Mouse (Mus musculus) megakaryocyte-erythroid progenitor cell, adult 5-6 weeks (primary cell): ENCODE measurements around the gene Kat8. TPM values are rescaled to one million over a fixed set of nuclear protein-coding genes. Genes with fewer than 3 reads are reported as not detected.

ENCODE experiments used
- ATAC-seq: replicated peaks from 2 replicates; pipeline ENCODE4 v1.8.0; 2016; ENCODE audit warnings: mild to moderate bottlenecking, inconsistent platforms; ENCODE audit not compliant: severe bottlenecking, poor library complexity, low FRiP score, low TSS enrichment
- total RNA-seq, 2 experiments: library from RNA; stranded (forward) in 1 of 2; stranded (reverse) in 1 of 2; fragments of 200-1000, 215-1000 nt in 1 of 2; fragments of >200 nt in 1 of 2; fragmentation: Nextera tagmentation in 1 of 2; gene quantifications; 2 replicates each; pipeline ENCODE4 v1.2.3; 2014 to 2017

Kat8 gene
- total RNA-seq, 2 experiments from 2014 or later: 27.0 to 37.9 TPM

DNA sequence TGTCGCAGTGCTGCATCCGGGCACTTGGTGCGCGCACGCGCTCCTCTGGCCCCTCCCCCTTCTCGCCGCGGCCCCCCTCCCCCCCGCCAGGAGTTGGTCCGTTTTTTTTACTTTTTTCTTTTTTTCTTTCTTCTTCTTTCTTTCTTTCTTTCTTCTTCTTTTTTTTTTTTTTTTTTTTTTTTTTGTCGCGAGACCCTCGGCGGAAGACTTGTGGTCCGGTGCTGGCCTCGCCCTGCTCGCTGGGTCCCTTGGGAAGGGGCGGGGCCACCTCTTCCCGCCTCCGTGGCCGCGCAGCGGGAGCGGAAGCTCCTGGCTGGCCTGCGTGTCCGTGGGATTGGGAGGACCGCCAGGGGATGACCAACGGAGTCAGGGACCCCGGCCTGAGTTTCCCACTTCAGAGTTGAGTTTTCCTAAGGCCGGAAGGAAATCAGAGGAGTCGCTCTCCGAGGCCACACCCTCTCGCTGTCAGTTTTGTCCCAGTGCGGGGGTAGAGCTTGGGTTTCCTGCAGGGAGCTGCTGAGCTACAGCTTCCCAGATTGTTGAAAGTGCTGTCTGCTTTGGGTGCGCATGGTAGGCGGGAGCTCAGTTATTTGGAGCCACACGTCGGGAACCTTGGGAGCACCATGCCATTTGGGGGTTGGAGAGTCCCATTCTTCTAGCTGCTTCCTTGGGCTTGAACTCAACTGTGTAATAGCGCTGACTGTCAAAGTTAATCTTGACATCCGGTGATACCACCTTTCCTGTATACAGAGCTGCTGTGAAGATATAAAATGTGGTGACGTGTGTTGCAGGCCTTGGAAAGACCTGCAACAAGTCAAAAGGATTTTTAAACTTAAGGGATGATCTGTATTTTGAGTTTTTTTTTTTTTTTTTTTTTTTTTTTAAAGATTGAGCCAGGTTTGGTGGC is 55.9 kb downstream of the Kat8 start:
- peak; percentile 35 for ATAC-seq

DNA sequence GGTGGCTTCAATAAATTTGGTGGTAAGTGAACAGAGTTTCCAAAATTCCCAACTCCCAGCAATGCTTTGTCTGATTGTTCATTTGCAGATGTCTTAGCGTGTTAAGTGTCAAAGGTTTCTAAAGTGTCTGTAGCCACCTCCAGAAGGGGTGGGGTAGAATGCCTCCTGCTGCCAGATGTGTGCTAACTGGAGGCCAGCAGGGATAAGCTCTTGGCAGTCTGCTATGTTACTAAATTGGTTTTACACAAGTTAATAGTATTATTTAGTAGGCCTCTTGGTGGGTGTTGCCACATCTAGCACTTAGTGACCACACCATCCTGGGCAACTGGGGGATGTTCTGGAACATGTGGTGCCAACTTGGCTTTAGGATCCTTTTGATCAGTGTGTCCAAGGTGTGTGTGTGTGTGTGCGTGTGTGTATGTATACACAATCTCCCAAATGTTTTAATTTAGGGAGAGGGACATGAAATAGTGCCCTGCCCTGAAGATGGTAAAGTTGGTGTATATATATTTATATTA is 62.2 kb downstream of the Kat8 start:
- ATAC-seq: no peak

Other genes with a start within 250 kb of the Kat8 start
- 84.1 and 94.3 TPM in 2 replicates for gene Bcl7c, start 203.6 kb upstream of the Kat8 start, total RNA-seq (2014; fragmentation: Nextera tagmentation)
- 51.3 and 61.0 TPM in 2 replicates for gene Bcl7c, start 203.6 kb upstream of the Kat8 start, total RNA-seq (2017)
- gene Ctf1, start 199.8 kb upstream of the Kat8 start, total RNA-seq (2014; fragmentation: Nextera tagmentation): 4.2 and 5.5 TPM in 2 replicates
- gene Ctf1, start 199.8 kb upstream of the Kat8 start, total RNA-seq (2017): 1.9 and 3.0 TPM in 2 replicates
- not detected in 2 replicates for gene Ctf2, start 180.3 kb upstream of the Kat8 start, total RNA-seq (2014; fragmentation: Nextera tagmentation)
- not detected in 2 replicates for gene Ctf2, start 180.3 kb upstream of the Kat8 start, total RNA-seq (2017)
- 11.6 and 14.2 TPM in 2 replicates for gene Fbxl19, start 168.0 kb upstream of the Kat8 start, total RNA-seq (2014; fragmentation: Nextera tagmentation)
- 12.2 and 12.5 TPM in 2 replicates for gene Fbxl19, start 168.0 kb upstream of the Kat8 start, total RNA-seq (2017)
- 23.4 and 29.5 TPM in 2 replicates for gene Orai3, start 142.7 kb upstream of the Kat8 start, total RNA-seq (2014; fragmentation: Nextera tagmentation)
- 21.0 and 22.9 TPM in 2 replicates for gene Orai3, start 142.7 kb upstream of the Kat8 start, total RNA-seq (2017)
- 83.0 and 94.4 TPM in 2 replicates for gene Setd1a, start 135.8 kb upstream of the Kat8 start, total RNA-seq (2014; fragmentation: Nextera tagmentation)
- 10.6 and 19.5 TPM in 2 replicates for gene Setd1a, start 135.8 kb upstream of the Kat8 start, total RNA-seq (2017)
- gene Gm49388, start 126.9 kb upstream of the Kat8 start, total RNA-seq (2014; fragmentation: Nextera tagmentation): 1.0 TPM in 1 of 2 replicates, not detected in the other
- 0.85 TPM in 1 of 2 replicates, not detected in the other for gene Gm49388, start 126.9 kb upstream of the Kat8 start, total RNA-seq (2017)
- gene Hsd3b7, start 111.9 kb upstream of the Kat8 start, total RNA-seq (2014; fragmentation: Nextera tagmentation): 38.9 and 56.1 TPM in 2 replicates
- gene Hsd3b7, start 111.9 kb upstream of the Kat8 start, total RNA-seq (2017): 16.8 and 60.3 TPM in 2 replicates
- gene Stx4a, start 88.2 kb upstream of the Kat8 start, total RNA-seq (2014; fragmentation: Nextera tagmentation): 67.0 and 84.7 TPM in 2 replicates
- gene Stx4a, start 88.2 kb upstream of the Kat8 start, total RNA-seq (2017): 31.5 and 44.7 TPM in 2 replicates
- gene Stx1b, start 88.0 kb upstream of the Kat8 start, total RNA-seq (2014; fragmentation: Nextera tagmentation): 0.10 and 3.0 TPM in 2 replicates
- 0.19 and 4.3 TPM in 2 replicates for gene Stx1b, start 88.0 kb upstream of the Kat8 start, total RNA-seq (2017)
- 32.4 and 38.3 TPM in 2 replicates for gene Zfp646, start 36.3 kb upstream of the Kat8 start, total RNA-seq (2014; fragmentation: Nextera tagmentation)
- 36.9 and 43.3 TPM in 2 replicates for gene Zfp646, start 36.3 kb upstream of the Kat8 start, total RNA-seq (2017)
- gene Zfp668, start 35.7 kb upstream of the Kat8 start, total RNA-seq (2014; fragmentation: Nextera tagmentation): 9.3 and 12.8 TPM in 2 replicates
- gene Zfp668, start 35.7 kb upstream of the Kat8 start, total RNA-seq (2017): 2.3 and 2.8 TPM in 2 replicates
- gene Prss53, start 21.5 kb upstream of the Kat8 start, total RNA-seq (2014; fragmentation: Nextera tagmentation): 0.81 TPM in 1 of 2 replicates, not detected in the other
- not detected in 2 replicates for gene Prss53, start 21.5 kb upstream of the Kat8 start, total RNA-seq (2017)
- gene Gm21974, start 17.1 kb upstream of the Kat8 start, total RNA-seq (2014; fragmentation: Nextera tagmentation): not detected in 2 replicates
- gene Gm21974, start 17.1 kb upstream of the Kat8 start, total RNA-seq (2017): not detected in 2 replicates
- 54.1 and 72.8 TPM in 2 replicates for gene Vkorc1, start 16.9 kb upstream of the Kat8 start, total RNA-seq (2014; fragmentation: Nextera tagmentation)
- 25.4 and 37.0 TPM in 2 replicates for gene Vkorc1, start 16.9 kb upstream of the Kat8 start, total RNA-seq (2017)
- gene Bckdk, start 8.4 kb upstream of the Kat8 start, total RNA-seq (2014; fragmentation: Nextera tagmentation): 76.8 and 85.0 TPM in 2 replicates
- gene Bckdk, start 8.4 kb upstream of the Kat8 start, total RNA-seq (2017): 32.4 and 62.8 TPM in 2 replicates
- not detected in 2 replicates for gene Prss8, start 17.6 kb downstream of the Kat8 start, total RNA-seq (2014; fragmentation: Nextera tagmentation)
- gene Prss8, start 17.6 kb downstream of the Kat8 start, total RNA-seq (2017): not detected in 2 replicates
- 2.8 and 9.8 TPM in 2 replicates for gene Prss36, start 34.2 kb downstream of the Kat8 start, total RNA-seq (2014; fragmentation: Nextera tagmentation)
- gene Prss36, start 34.2 kb downstream of the Kat8 start, total RNA-seq (2017): 2.5 and 3.4 TPM in 2 replicates
- 315 and 387 TPM in 2 replicates for gene Fus, start 54.9 kb downstream of the Kat8 start, total RNA-seq (2014; fragmentation: Nextera tagmentation)
- 61.4 and 85.2 TPM in 2 replicates for gene Fus, start 54.9 kb downstream of the Kat8 start, total RNA-seq (2017)
- 41.8 and 56.1 TPM in 2 replicates for gene Pycard, start 81.4 kb downstream of the Kat8 start, total RNA-seq (2014; fragmentation: Nextera tagmentation)
- 10.2 and 10.6 TPM in 2 replicates for gene Pycard, start 81.4 kb downstream of the Kat8 start, total RNA-seq (2017)
- not detected in 2 replicates for gene Trim72, start 91.4 kb downstream of the Kat8 start, total RNA-seq (2014; fragmentation: Nextera tagmentation)
- 0.52 TPM in 1 of 2 replicates, not detected in the other for gene Trim72, start 91.4 kb downstream of the Kat8 start, total RNA-seq (2017)
- 3.2 TPM in 1 of 2 replicates, not detected in the other for gene Itgam, start 150.1 kb downstream of the Kat8 start, total RNA-seq (2014; fragmentation: Nextera tagmentation)
- 0.95 and 2.3 TPM in 2 replicates for gene Itgam, start 150.1 kb downstream of the Kat8 start, total RNA-seq (2017)
- gene Gm49368, start 150.2 kb downstream of the Kat8 start, total RNA-seq (2014; fragmentation: Nextera tagmentation): not detected in 2 replicates
- gene Gm49368, start 150.2 kb downstream of the Kat8 start, total RNA-seq (2017): not detected in 2 replicates
- gene Itgax, start 217.0 kb downstream of the Kat8 start, total RNA-seq (2014; fragmentation: Nextera tagmentation): 0.92 TPM in 1 of 2 replicates, not detected in the other
- 0.46 and 2.7 TPM in 2 replicates for gene Itgax, start 217.0 kb downstream of the Kat8 start, total RNA-seq (2017)
- 0.11 TPM in 1 of 2 replicates, not detected in the other for gene Itgad, start 241.9 kb downstream of the Kat8 start, total RNA-seq (2014; fragmentation: Nextera tagmentation)
- not detected in 2 replicates for gene Itgad, start 241.9 kb downstream of the Kat8 start, total RNA-seq (2017)